Mouse (Mus musculus) midbrain, postnatal 0 days (tissue): Measurements from ENCODE around the gene Dnaja4. TPM values are rescaled to one million over a fixed set of nuclear protein-coding genes. Genes with fewer than 3 reads are reported as not detected.

ENCODE experiments used
- ATAC-seq: fragments of 200-750 bp; cut with Nextera tagmentation; 2 replicates; pipeline ENCODE4 v1.8.0; 2017; ENCODE audit warnings: moderate number of reproducible peaks, mild to moderate bottlenecking, moderate TSS enrichment, moderate library complexity; ENCODE audit not compliant: low FRiP score
- DNase-seq: peaks from one replicate; pipeline ENCODE4 v3.0.0-alpha.2; 2015; ENCODE audit warnings: low spot score
- H3K27ac ChIP-seq: fragments of 300-500 bp; sonication (generic); 2 replicates; pipeline ENCODE4 v1.5.1; 2014; ENCODE audit warnings: low read depth, mild to moderate bottlenecking, low read length, mixed read lengths
- H3K27me3 ChIP-seq: fragments of 300-500 bp; sonication (generic); 2 replicates; pipeline ENCODE4 v1.6.1; 2014; ENCODE audit warnings: low read length, control low read depth, mixed read lengths; ENCODE audit not compliant: insufficient read depth
- H3K36me3 ChIP-seq: fragments of 300-500 bp; sonication (generic); 2 replicates; pipeline ENCODE4 v1.6.1; 2014; ENCODE audit warnings: low read length, control low read depth, mixed read lengths; ENCODE audit not compliant: insufficient read depth
- H3K4me1 ChIP-seq: fragments of 300-500 bp; sonication (generic); 2 replicates; pipeline ENCODE4 v1.6.1; 2014; ENCODE audit warnings: mild to moderate bottlenecking, control low read depth, antibody characterized with exemption, low read length, mixed read lengths; ENCODE audit not compliant: insufficient read depth
- H3K4me2 ChIP-seq: fragments of 300-500 bp; sonication (generic); 2 replicates; pipeline ENCODE4 v1.6.1; 2014; ENCODE audit warnings: low read depth, mild to moderate bottlenecking, low read length, mixed read lengths; ENCODE audit not compliant: poor library complexity, severe bottlenecking
- H3K4me3 ChIP-seq: fragments of 300-500 bp; sonication (generic); 2 replicates; pipeline ENCODE4 v1.5.1; 2014; ENCODE audit warnings: low read depth, mild to moderate bottlenecking, low read length, moderate library complexity
- H3K9ac ChIP-seq: fragments of 300-500 bp; sonication (generic); replicated peaks from 2 replicates; pipeline ENCODE4 v1.6.1; 2014; ENCODE audit warnings: mild to moderate bottlenecking, low read length, moderate library complexity, mixed read lengths; ENCODE audit not compliant: poor library complexity, severe bottlenecking
- H3K9me3 ChIP-seq: fragments of 300-500 bp; sonication (generic); 2 replicates; pipeline ENCODE4 v1.6.1; 2016; ENCODE audit warnings: low read length, control low read depth
- CTCF ChIP-seq: IDR thresholded peaks from 2 replicates; pipeline ENCODE4 v1.5.1; 2016; ENCODE audit warnings: antibody characterized with exemption, mild to moderate bottlenecking
- WGBS: fragments of 180-500 bp; shearing (Covaris S2); extraction: QIAGEN DNeasy Blood & Tissue Kit; methylation state at CpG from one replicate; pipeline ENCODE4 v1.1.7; 2014; 5-methylcytosine and 5-hydroxymethylcytosine counted together
- polyA plus RNA-seq: library from polyadenylated mRNA; unstranded; fragments of >200 nt; fragmentation: Nextera tagmentation; extraction: Ambion mirVana; gene quantifications from 2 replicates; pipeline ENCODE4 v1.2.1, GENCODE M21; 2015
- total RNA-seq: library from RNA; depleted of rRNA; stranded (reverse); fragments of >200 nt; gene quantifications from 2 replicates; pipeline ENCODE4 v1.2.3, GENCODE M21; 2014

Dnaja4 gene
- total and polyA plus RNA-seq, 2 experiments from 2014 or later, result 5.4 to 8.0 TPM

GRCm38 (mm10) chr9:54722596-54722995 is 23.9 kb downstream of the Dnaja4 start:
- ATAC-seq (no peak), DNase-seq (no peak)
- peaks cover 67% of the 10 kb centered on the region for H3K36me3 ChIP-seq
- no peaks in the 10 kb centered on the region for H3K9me3 ChIP-seq
- no peak overlapping the region for H3K9ac ChIP-seq
- H3K4me2 ChIP-seq, result no peak overlapping the region
- WGBS, result 98% methylated on average over 4 of the region's 4 CpGs
- no peaks in the 10 kb centered on the region for H3K27me3 ChIP-seq
- no peak overlapping the region for H3K4me3 ChIP-seq
- no peaks in the 10 kb centered on the region for H3K4me1 ChIP-seq
- no peak for TF ChIP-seq CTCF
- H3K27ac ChIP-seq, result no peak overlapping the region

- Histone ChIP-seq H3K4me2 (no peak overlapping the region), H3K27ac (no peak overlapping the region), H3K4me3 (no peak overlapping the region), H3K4me1 (no peaks in the 10 kb centered on the region), H3K9ac (no peak overlapping the region), H3K9me3 (no peaks in the 10 kb centered on the region), H3K36me3 (peaks cover 63% of the 10 kb centered on the region), H3K27me3 (no peaks in the 10 kb centered on the region)
- TF ChIP-seq CTCF, result no peak
- DNase-seq (no peak), ATAC-seq (no peak)
- WGBS, result 86% methylated on average over 5 of the region's 5 CpGs
Observed at GRCm38 (mm10) chr9:54726315-54726714, 27.6 kb downstream of the Dnaja4 start.

GRCm38 (mm10) chr9:54732122-54732521 is 33.4 kb downstream of the Dnaja4 start:
- H3K27me3 ChIP-seq, result no peaks in the 10 kb centered on the region
- no peak overlapping the region for H3K27ac ChIP-seq
- 92% methylated on average over 2 of the region's 2 CpGs for WGBS
- H3K9ac ChIP-seq, result no peak overlapping the region
- no peaks in the 10 kb centered on the region for H3K9me3 ChIP-seq
- H3K36me3 ChIP-seq, result peaks cover 20% of the 10 kb centered on the region
- H3K4me3 ChIP-seq, result no peak overlapping the region
- ATAC-seq, result no peak
- DNase-seq, result peak; percentile 64
- peaks cover 9% of the 10 kb centered on the region for H3K4me1 ChIP-seq
- H3K4me2 ChIP-seq, result no peak overlapping the region
- TF ChIP-seq CTCF, result peak; percentile 77

- H3K27ac ChIP-seq, result peak within 1 kb of the TSS; percentile 65; the same call in 1 of the 2 replicates
- H3K4me2 ChIP-seq, result peak within 1 kb of the TSS; percentile 80
- 1% methylated on average over 31 of the region's 32 CpGs for WGBS
- ATAC-seq, result peak; percentile 96
- no peaks in the 10 kb centered on the region for H3K9me3 ChIP-seq
- peak within 1 kb of the TSS; percentile 69 for H3K9ac ChIP-seq
- H3K4me1 ChIP-seq, result peaks cover 9% of the 10 kb centered on the region
- TF ChIP-seq CTCF, result peak; percentile 74
- peaks cover 5% of the 10 kb centered on the region; the same call in 1 of the 2 replicates for H3K36me3 ChIP-seq
- H3K27me3 ChIP-seq, result no peaks in the 10 kb centered on the region
- DNase-seq, result peak; percentile 96
- peak within 1 kb of the TSS; percentile 75 for H3K4me3 ChIP-seq
Observed at GRCm38 (mm10) chr9:54733921-54734638, 35.4 kb downstream of the Dnaja4 start, which contains the start of gene Wdr61. TSS of gene Wdr61 (minus strand) at chr9:54734519.

- WGBS, result 20% methylated on average over 11 of the region's 11 CpGs
- Histone ChIP-seq H3K27ac (no peak overlapping the region), H3K27me3 (no peaks in the 10 kb centered on the region), H3K4me3 (peak overlapping the region; percentile 75), H3K4me2 (peak overlapping the region; percentile 80), H3K9ac (peak overlapping the region; percentile 69; the same call in 1 of the 2 replicates), H3K4me1 (peaks cover 9% of the 10 kb centered on the region), H3K36me3 (no peaks in the 10 kb centered on the region), H3K9me3 (no peaks in the 10 kb centered on the region)
- no peak for DNase-seq
- ATAC-seq, result no peak
- no peak for TF ChIP-seq CTCF
Observed at GRCm38 (mm10) chr9:54734639-54735252, 36.1 kb downstream of the Dnaja4 start.

GRCm38 (mm10) chr9:54736284-54736701 is 37.6 kb downstream of the Dnaja4 start:
- H3K9ac ChIP-seq, result no peak overlapping the region
- H3K4me2 ChIP-seq, result no peak overlapping the region
- H3K4me3 ChIP-seq, result no peak overlapping the region
- H3K4me1 ChIP-seq, result peaks cover 9% of the 10 kb centered on the region
- WGBS, result 19% methylated on average over 9 of the region's 9 CpGs
- peak; percentile 88 for DNase-seq
- H3K27me3 ChIP-seq, result no peaks in the 10 kb centered on the region
- H3K9me3 ChIP-seq, result no peaks in the 10 kb centered on the region
- no peak overlapping the region for H3K27ac ChIP-seq
- no peak for ATAC-seq
- no peaks in the 10 kb centered on the region for H3K36me3 ChIP-seq
- TF ChIP-seq CTCF, result peak; percentile 81
